Mouse (Mus musculus) kidney, postnatal 0 days (tissue): ENCODE results near the gene Ift74. TPM values are rescaled to one million over a fixed set of nuclear protein-coding genes. Genes with fewer than 3 reads are reported as not detected.

ENCODE experiments used
- ATAC-seq: fragments of 200-750 bp; cut with Nextera tagmentation; replicated peaks from 2 replicates; pipeline ENCODE4 v1.8.0; 2017; ENCODE audit warnings: low read depth, moderate number of reproducible peaks, moderate TSS enrichment, moderate library complexity; ENCODE audit not compliant: low FRiP score
- DNase-seq: peaks from one replicate; pipeline ENCODE4 v3.0.0-alpha.2; 2016; ENCODE audit warnings: low spot score
- H3K27ac ChIP-seq: fragments of 300-500 bp; sonication (generic); 2 replicates; pipeline ENCODE4 v1.5.1; 2014; ENCODE audit warnings: mild to moderate bottlenecking
- H3K27me3 ChIP-seq: fragments of 300-500 bp; sonication (generic); 2 replicates; pipeline ENCODE4 v1.6.1; 2014; ENCODE audit warnings: low read length, mixed read lengths; ENCODE audit not compliant: insufficient read depth
- H3K36me3 ChIP-seq: fragments of 300-500 bp; sonication (generic); 2 replicates; pipeline ENCODE4 v1.6.1; 2014; ENCODE audit warnings: low read length, mixed read lengths; ENCODE audit not compliant: insufficient read depth
- H3K4me1 ChIP-seq: fragments of 300-500 bp; sonication (generic); replicated peaks from 2 replicates; pipeline ENCODE4 v1.6.1; 2014; ENCODE audit warnings: antibody characterized with exemption, low read length, mixed read lengths; ENCODE audit not compliant: insufficient read depth
- H3K4me2 ChIP-seq: fragments of 300-500 bp; sonication (generic); 2 replicates; pipeline ENCODE4 v1.6.1; 2014; ENCODE audit warnings: mild to moderate bottlenecking, low read length, moderate library complexity, mixed read lengths
- H3K4me3 ChIP-seq: fragments of 300-500 bp; sonication (generic); replicated peaks from 2 replicates; pipeline ENCODE4 v1.5.1; 2014; ENCODE audit warnings: low read depth, low read length
- H3K9ac ChIP-seq: fragments of 300-500 bp; sonication (generic); 2 replicates; pipeline ENCODE4 v1.6.1; 2014; ENCODE audit warnings: low read depth, low read length
- H3K9me3 ChIP-seq: fragments of 300-500 bp; sonication (generic); replicated peaks from 2 replicates; pipeline ENCODE4 v1.6.1; 2016; ENCODE audit warnings: low read length, inconsistent platforms, mixed read lengths
- CTCF ChIP-seq: IDR thresholded peaks from 2 replicates; pipeline ENCODE4 v1.5.1; 2016; ENCODE audit warnings: antibody characterized with exemption, low read depth, mild to moderate bottlenecking, moderate library complexity
- WGBS: fragments of 180-500 bp; shearing (Covaris S2); extraction: QIAGEN DNeasy Blood & Tissue Kit; methylation state at CpG from one replicate; pipeline ENCODE4 v1.1.7; 2014; 5-methylcytosine and 5-hydroxymethylcytosine counted together
- polyA plus RNA-seq: library from polyadenylated mRNA; unstranded; fragments of >200 nt; fragmentation: Nextera tagmentation; extraction: Ambion mirVana; gene quantifications from 2 replicates; pipeline ENCODE4 v1.2.1, GENCODE M21; 2015

Gene Ift74
- polyA plus RNA-seq, 1 experiment from 2014 or later: 48.1 TPM

GRCm38 (mm10) chr4:94603031-94603629 lies 11.2 kb upstream of the Ift74 start, which contains the start of gene Plaa:
TSS of gene Plaa (minus strand) at chr4:94603244.
- Histone ChIP-seq H3K27me3 (no peaks in the 10 kb centered on the region), H3K4me3 (peak within 1 kb of the TSS; percentile 97), H3K9me3 (no peaks in the 10 kb centered on the region), H3K36me3 (no peaks in the 10 kb centered on the region), H3K4me1 (peaks cover 6% of the 10 kb centered on the region; the same call in 1 of the 2 replicates), H3K27ac (peak within 1 kb of the TSS; percentile 96), H3K4me2 (peak within 1 kb of the TSS; percentile 68), H3K9ac (peak within 1 kb of the TSS; percentile 91)
- ATAC-seq (peak; percentile 98), DNase-seq (peak; percentile 96)
- TF ChIP-seq CTCF: no peak
- under 1% methylated on average over 56 of the region's 61 CpGs for WGBS

- DNase-seq: no peak
- TF ChIP-seq CTCF: no peak
- H3K4me2 ChIP-seq: no peak overlapping the region
- no peak overlapping the region for H3K27ac ChIP-seq
- 87% methylated on average over 2 of the region's 2 CpGs for WGBS
- no peaks in the 10 kb centered on the region for H3K27me3 ChIP-seq
- ATAC-seq: no peak
- H3K9ac ChIP-seq: no peak overlapping the region
- no peak overlapping the region for H3K4me3 ChIP-seq
- H3K4me1 ChIP-seq: peaks cover 6% of the 10 kb centered on the region; the same call in 1 of the 2 replicates
- H3K9me3 ChIP-seq: no peaks in the 10 kb centered on the region
- no peaks in the 10 kb centered on the region for H3K36me3 ChIP-seq
Observed at GRCm38 (mm10) chr4:94604452-94605019, 9.8 kb upstream of the Ift74 start.

- ATAC-seq: no peak
- Histone ChIP-seq H3K9ac (no peak overlapping the region), H3K27me3 (no peaks in the 10 kb centered on the region), H3K4me3 (no peak overlapping the region), H3K4me2 (no peak overlapping the region), H3K4me1 (peaks cover 6% of the 10 kb centered on the region; the same call in 1 of the 2 replicates), H3K9me3 (no peaks in the 10 kb centered on the region), H3K36me3 (no peaks in the 10 kb centered on the region), H3K27ac (peak overlapping the region; percentile 65)
- TF ChIP-seq CTCF: no peak
- 72% methylated on average over 2 of the region's 2 CpGs for WGBS
- DNase-seq: peak; percentile 21
Observed at GRCm38 (mm10) chr4:94605591-94605990, 8.7 kb upstream of the Ift74 start.

- Histone ChIP-seq H3K27me3 (no peaks in the 10 kb centered on the region), H3K27ac (no peak overlapping the region), H3K4me3 (no peak overlapping the region), H3K36me3 (no peaks in the 10 kb centered on the region), H3K4me1 (no peaks in the 10 kb centered on the region), H3K4me2 (no peak overlapping the region), H3K9ac (no peak overlapping the region), H3K9me3 (no peaks in the 10 kb centered on the region)
- ATAC-seq (no peak), DNase-seq (no peak)
- TF ChIP-seq CTCF: no peak
- WGBS: 86% methylated on average over 3 of the region's 3 CpGs
Observed at GRCm38 (mm10) chr4:94610339-94610738, 4.0 kb upstream of the Ift74 start.

GRCm38 (mm10) chr4:94614627-94615006 lies 326 bp downstream of the Ift74 start:
- peak overlapping the region; percentile 66 for H3K4me2 ChIP-seq
- under 1% methylated on average over 18 of the region's 18 CpGs for WGBS
- H3K4me3 ChIP-seq: peak overlapping the region; percentile 67
- ATAC-seq (peak; percentile 79), DNase-seq (no peak)
- no peaks in the 10 kb centered on the region for H3K9me3 ChIP-seq
- TF ChIP-seq CTCF: no peak
- peak overlapping the region; percentile 80 for H3K9ac ChIP-seq
- peak overlapping the region; percentile 89 for H3K27ac ChIP-seq
- H3K4me1 ChIP-seq: no peaks in the 10 kb centered on the region
- no peaks in the 10 kb centered on the region for H3K36me3 ChIP-seq
- H3K27me3 ChIP-seq: no peaks in the 10 kb centered on the region

GRCm38 (mm10) chr4:94620077-94620476 lies 5.8 kb downstream of the Ift74 start:
- no peak overlapping the region for H3K4me2 ChIP-seq
- WGBS: 90% methylated on average over 2 of the region's 2 CpGs
- ATAC-seq: no peak
- no peaks in the 10 kb centered on the region for H3K4me1 ChIP-seq
- no peak for TF ChIP-seq CTCF
- DNase-seq: no peak
- 0 out of 2 replicates have a peak, but pooled peaks cover 11% of the 10 kb centered on the region for H3K36me3 ChIP-seq
- no peak overlapping the region for H3K27ac ChIP-seq
- no peaks in the 10 kb centered on the region for H3K9me3 ChIP-seq
- no peak overlapping the region for H3K4me3 ChIP-seq
- no peaks in the 10 kb centered on the region for H3K27me3 ChIP-seq
- H3K9ac ChIP-seq: no peak overlapping the region

- no peak for TF ChIP-seq CTCF
- Histone ChIP-seq H3K36me3 (no peaks in the 10 kb centered on the region), H3K4me2 (no peak overlapping the region), H3K27me3 (no peaks in the 10 kb centered on the region), H3K9ac (no peak overlapping the region), H3K27ac (no peak overlapping the region), H3K9me3 (no peaks in the 10 kb centered on the region), H3K4me1 (no peaks in the 10 kb centered on the region), H3K4me3 (no peak overlapping the region)
- DNase-seq (no peak), ATAC-seq (no peak)
- 98% methylated on average over 2 of the region's 2 CpGs for WGBS
Observed at GRCm38 (mm10) chr4:94643141-94643540, 28.9 kb downstream of the Ift74 start.
